Mouse (Mus musculus) megakaryocyte-erythroid progenitor cell, adult 5-6 weeks (primary cell): ENCODE data around the gene Dnajc17. TPM values are rescaled to one million over a fixed set of nuclear protein-coding genes. Genes with fewer than 3 reads are reported as not detected.

Experiments used
- total RNA-seq, 2 experiments: library from RNA; stranded (forward) in 1 of 2; stranded (reverse) in 1 of 2; fragments of 200-1000, 215-1000 nt in 1 of 2; fragments of >200 nt in 1 of 2; fragmentation: Nextera tagmentation in 1 of 2; gene quantifications; 2 replicates each; pipeline ENCODE4 v1.2.3; 2014 to 2017

Gene Dnajc17
- total RNA-seq, 2 experiments from 2014 or later, result 21.8 to 39.6 TPM

Other genes starting within 250 kb of the Dnajc17 start
- gene Ccdc32, start 179.4 kb downstream of the Dnajc17 start, total RNA-seq (2014; fragmentation: Nextera tagmentation), result 15.1 and 18.7 TPM in 2 replicates
- 16.6 and 18.7 TPM in 2 replicates for gene Ccdc32, start 179.4 kb downstream of the Dnajc17 start, total RNA-seq (2017)
- gene Rpusd2, start 174.0 kb downstream of the Dnajc17 start, total RNA-seq (2014; fragmentation: Nextera tagmentation), result 19.0 and 25.4 TPM in 2 replicates
- gene Rpusd2, start 174.0 kb downstream of the Dnajc17 start, total RNA-seq (2017), result 20.1 and 23.0 TPM in 2 replicates
- gene Knl1, start 161.7 kb downstream of the Dnajc17 start, total RNA-seq (2014; fragmentation: Nextera tagmentation), result 79.0 and 81.2 TPM in 2 replicates
- 89.9 and 91.0 TPM in 2 replicates for gene Knl1, start 161.7 kb downstream of the Dnajc17 start, total RNA-seq (2017)
- gene Rad51, start 96.0 kb downstream of the Dnajc17 start, total RNA-seq (2014; fragmentation: Nextera tagmentation), result 38.1 and 53.7 TPM in 2 replicates
- gene Rad51, start 96.0 kb downstream of the Dnajc17 start, total RNA-seq (2017), result 28.4 and 33.1 TPM in 2 replicates
- 40.0 and 58.7 TPM in 2 replicates for gene Rmdn3, start 51.8 kb downstream of the Dnajc17 start, total RNA-seq (2014; fragmentation: Nextera tagmentation)
- gene Rmdn3, start 51.8 kb downstream of the Dnajc17 start, total RNA-seq (2017), result 61.9 and 76.4 TPM in 2 replicates
- gene Gchfr, start 41.0 kb downstream of the Dnajc17 start, total RNA-seq (2014; fragmentation: Nextera tagmentation), result 1.0 TPM in 1 of 2 replicates, not detected in the other
- not detected in 2 replicates for gene Gchfr, start 41.0 kb downstream of the Dnajc17 start, total RNA-seq (2017)
- not detected in 2 replicates for gene Gm14137, start 34.3 kb downstream of the Dnajc17 start, total RNA-seq (2014; fragmentation: Nextera tagmentation)
- not detected in 2 replicates for gene Gm14137, start 34.3 kb downstream of the Dnajc17 start, total RNA-seq (2017)
- gene Zfyve19, start 178 bp downstream of the Dnajc17 start, total RNA-seq (2014; fragmentation: Nextera tagmentation), result 22.5 and 46.2 TPM in 2 replicates
- gene Zfyve19, start 178 bp downstream of the Dnajc17 start, total RNA-seq (2017), result 29.4 and 35.9 TPM in 2 replicates
- not detected in 2 replicates for gene Ppp1r14d, start 21.1 kb upstream of the Dnajc17 start, total RNA-seq (2014; fragmentation: Nextera tagmentation)
- gene Ppp1r14d, start 21.1 kb upstream of the Dnajc17 start, total RNA-seq (2017), result not detected in 2 replicates
- not detected in 2 replicates for gene Spint1, start 28.6 kb upstream of the Dnajc17 start, total RNA-seq (2014; fragmentation: Nextera tagmentation)
- gene Spint1, start 28.6 kb upstream of the Dnajc17 start, total RNA-seq (2017), result 0.42 TPM in 1 of 2 replicates, not detected in the other
- not detected in 2 replicates for gene Rhov, start 62.5 kb upstream of the Dnajc17 start, total RNA-seq (2014; fragmentation: Nextera tagmentation)
- not detected in 2 replicates for gene Rhov, start 62.5 kb upstream of the Dnajc17 start, total RNA-seq (2017)
- 9.0 and 13.1 TPM in 2 replicates for gene Vps18, start 79.9 kb upstream of the Dnajc17 start, total RNA-seq (2014; fragmentation: Nextera tagmentation)
- gene Vps18, start 79.9 kb upstream of the Dnajc17 start, total RNA-seq (2017), result 6.5 and 12.4 TPM in 2 replicates
- not detected in 2 replicates for gene Dll4, start 117.0 kb upstream of the Dnajc17 start, total RNA-seq (2014; fragmentation: Nextera tagmentation)
- not detected in 2 replicates for gene Dll4, start 117.0 kb upstream of the Dnajc17 start, total RNA-seq (2017)
- gene Chac1, start 142.4 kb upstream of the Dnajc17 start, total RNA-seq (2014; fragmentation: Nextera tagmentation), result not detected in 2 replicates
- gene Chac1, start 142.4 kb upstream of the Dnajc17 start, total RNA-seq (2017), result not detected in 2 replicates